Mouse (Mus musculus) MEL (cell line): ENCODE data around the gene Tsc22d4. TPM values are rescaled to one million over a fixed set of nuclear protein-coding genes. Genes with fewer than 3 reads are reported as not detected.
A peak's percentile ranks its signal among the peaks of the same experiment; 100 is the strongest.

Experiments
- DNase-seq: peaks from one replicate; pipeline ENCODE4 v3.0.0; 2011; ENCODE audit warnings: low read depth, low spot score
- H3K27ac ChIP-seq: 2 replicates; pipeline ENCODE4 v1.5.1; 2012; ENCODE audit warnings: low read depth, mild to moderate bottlenecking, control low read depth, low read length, moderate library complexity; ENCODE audit not compliant: control insufficient read depth
- H3K27me3 ChIP-seq, 2 experiments: fragments of 150-350 bp in 1 of 2; sonication (generic) in 1 of 2; 2 replicates each; pipeline ENCODE4 v1.6.1; 2012; ENCODE audit warnings: low read length in 2 of 2, mild to moderate bottlenecking in 2 of 2, improper control_type of control experiment in 1 of 2, moderate library complexity in 1 of 2; ENCODE audit not compliant: insufficient read depth in 2 of 2, control insufficient read depth in 1 of 2
- H3K36me3 ChIP-seq, 2 experiments: 2 replicates each; pipeline ENCODE4 v1.6.1; 2012 to 2014; ENCODE audit warnings: low read length in 2 of 2, improper control_type of control experiment in 1 of 2, inconsistent platforms in 1 of 2, mild to moderate bottlenecking in 1 of 2; ENCODE audit not compliant: insufficient read depth in 2 of 2, control insufficient read depth in 1 of 2
- H3K4me1 ChIP-seq, 2 experiments: fragments of 150-350 bp in 1 of 2; sonication (generic) in 1 of 2; 2 replicates each; pipeline ENCODE4 v1.6.1; 2012; ENCODE audit warnings: low read length in 2 of 2, improper control_type of control experiment in 1 of 2, mild to moderate bottlenecking in 1 of 2; ENCODE audit not compliant: insufficient read depth in 2 of 2, control insufficient read depth in 1 of 2
- H3K4me3 ChIP-seq, 2 experiments: fragments of 150-350 bp in 1 of 2; sonication (generic) in 1 of 2; 2 replicates each; pipeline ENCODE4 v1.5.1; 2012; ENCODE audit warnings: low read depth in 2 of 2, low read length in 2 of 2, mild to moderate bottlenecking in 2 of 2, moderate library complexity in 2 of 2, control low read depth in 1 of 2, improper control_type of control experiment in 1 of 2; ENCODE audit not compliant: control insufficient read depth in 1 of 2, insufficient read depth in 1 of 2
- H3K79me2 ChIP-seq: 2 replicates; pipeline ENCODE4 v1.6.1; 2012; ENCODE audit warnings: mild to moderate bottlenecking, low read length, moderate library complexity; ENCODE audit not compliant: control insufficient read depth, poor library complexity, insufficient read depth
- H3K9ac ChIP-seq: 2 replicates; pipeline ENCODE4 v1.6.1; 2012; ENCODE audit warnings: low read depth, mild to moderate bottlenecking, control low read depth, low read length, moderate library complexity; ENCODE audit not compliant: control insufficient read depth, poor library complexity, severe bottlenecking
- H3K9me3 ChIP-seq: fragments of 150-350 bp; sonication (generic); replicated peaks from 2 replicates; pipeline ENCODE4 v1.6.1; 2012; ENCODE audit warnings: mild to moderate bottlenecking, low read length, improper control_type of control experiment, moderate library complexity; ENCODE audit not compliant: insufficient read depth
- CHD1 ChIP-seq: IDR thresholded peaks from 2 replicates; pipeline ENCODE4 v1.6.1; 2012; ENCODE audit warnings: low read depth, mild to moderate bottlenecking, inconsistent platforms, low read length, improper control_type of control experiment
- CHD2 ChIP-seq: IDR thresholded peaks from 2 replicates; pipeline ENCODE4 v1.6.1; 2011; ENCODE audit warnings: low read length, improper control_type of control experiment
- CTCF ChIP-seq, 3 experiments: IDR thresholded peaks in 2 of 3; conservative IDR thresholded peaks in 1 of 3; 2 replicates each; pipeline ENCODE4 v1.5.1; 2011 to 2012; ENCODE audit warnings: low read length in 3 of 3, low read depth in 2 of 3, mild to moderate bottlenecking in 2 of 3, improper control_type of control experiment in 1 of 3, inconsistent platforms in 1 of 3, mixed read lengths in 1 of 3, moderate library complexity in 1 of 3; ENCODE audit not compliant: control insufficient read depth in 1 of 3, insufficient read depth in 1 of 3, poor library complexity in 1 of 3, severe bottlenecking in 1 of 3
- E2F4 ChIP-seq: IDR thresholded peaks from 2 replicates; pipeline ENCODE4 v1.6.1; 2011; ENCODE audit warnings: low read depth, low read length, improper control_type of control experiment, borderline replicate concordance
- ELF1 ChIP-seq: IDR thresholded peaks from 2 replicates; pipeline ENCODE4 v1.6.1; 2014; ENCODE audit warnings: low read depth, mild to moderate bottlenecking, inconsistent platforms, low read length, improper control_type of control experiment, moderate library complexity
- EP300 ChIP-seq, 2 experiments: IDR thresholded peaks; 2 replicates each; pipeline ENCODE4 v1.6.1; 2011; ENCODE audit warnings: improper control_type of control experiment in 2 of 2, low read length in 2 of 2, low read depth in 1 of 2, mild to moderate bottlenecking in 1 of 2
- GABPA ChIP-seq: IDR thresholded peaks from 2 replicates; pipeline ENCODE4 v1.6.1; 2012; ENCODE audit warnings: low read depth, mild to moderate bottlenecking, inconsistent platforms, low read length, improper control_type of control experiment, moderate library complexity
- GATA1 ChIP-seq: IDR thresholded peaks from 2 replicates; pipeline ENCODE4 v1.6.1; 2011; ENCODE audit warnings: low read depth, low read length, improper control_type of control experiment
- HCFC1 ChIP-seq: IDR thresholded peaks from 2 replicates; pipeline ENCODE4 v1.6.1; 2012; ENCODE audit warnings: low read depth, mild to moderate bottlenecking, inconsistent platforms, low read length, improper control_type of control experiment, moderate library complexity
- JUND ChIP-seq: IDR thresholded peaks from 2 replicates; pipeline ENCODE4 v1.6.1; 2011; ENCODE audit warnings: low read depth, mild to moderate bottlenecking, improper control_type of control experiment, low read length
- KAT2A ChIP-seq: conservative IDR thresholded peaks from 2 replicates; pipeline ENCODE4 v1.6.1; 2012; ENCODE audit warnings: low read depth, low read length, improper control_type of control experiment, inconsistent platforms
- MAFK ChIP-seq: IDR thresholded peaks from 2 replicates; pipeline ENCODE4 v1.6.1; 2011; ENCODE audit warnings: low read depth, mild to moderate bottlenecking, low read length, improper control_type of control experiment, borderline replicate concordance
- MAX ChIP-seq: IDR thresholded peaks from 2 replicates; pipeline ENCODE4 v1.6.1; 2011; ENCODE audit warnings: low read length, improper control_type of control experiment
- MEF2A ChIP-seq: IDR thresholded peaks from 2 replicates; pipeline ENCODE4 v1.6.1; 2014; ENCODE audit warnings: low read depth, mild to moderate bottlenecking, inconsistent platforms, low read length, improper control_type of control experiment; ENCODE audit not compliant: poor library complexity, insufficient replicate concordance, severe bottlenecking; ENCODE audit errors: extremely low read depth
- MXI1 ChIP-seq: IDR thresholded peaks from 2 replicates; pipeline ENCODE4 v1.6.1; 2011; ENCODE audit warnings: mild to moderate bottlenecking, low read depth, low read length, improper control_type of control experiment
- MYB ChIP-seq: IDR thresholded peaks from 2 replicates; pipeline ENCODE4 v1.6.1; 2011; ENCODE audit warnings: mild to moderate bottlenecking, low read depth, low read length, improper control_type of control experiment
- MYC ChIP-seq: IDR thresholded peaks from 2 replicates; pipeline ENCODE4 v1.6.1; 2011; ENCODE audit warnings: low read depth, mild to moderate bottlenecking, low read length, improper control_type of control experiment, moderate library complexity
- NELFE ChIP-seq: IDR thresholded peaks from 2 replicates; pipeline ENCODE4 v1.6.1; 2011; ENCODE audit warnings: low read depth, low read length, improper control_type of control experiment
- POLR2A ChIP-seq, 2 experiments: IDR thresholded peaks; 2 replicates each; pipeline ENCODE4 v1.6.1; 2011 to 2012; ENCODE audit warnings: low read length in 2 of 2, mild to moderate bottlenecking in 2 of 2, control low read depth in 1 of 2, improper control_type of control experiment in 1 of 2, low read depth in 1 of 2, moderate library complexity in 1 of 2; ENCODE audit not compliant: control insufficient read depth in 1 of 2, insufficient read depth in 1 of 2, poor library complexity in 1 of 2
- POLR2AphosphoS2 ChIP-seq: IDR thresholded peaks from 2 replicates; pipeline ENCODE4 v1.6.1; 2011; ENCODE audit warnings: low read length, improper control_type of control experiment
- POLR2AphosphoS5 ChIP-seq: IDR thresholded peaks from 2 replicates; pipeline ENCODE4 v1.6.1; 2012; ENCODE audit warnings: low read depth, borderline replicate concordance, mild to moderate bottlenecking, inconsistent platforms, low read length, moderate library complexity, mixed read lengths
- RAD21 ChIP-seq: IDR thresholded peaks from 2 replicates; pipeline ENCODE4 v1.6.1; 2011; ENCODE audit warnings: mild to moderate bottlenecking, low read depth, low read length, improper control_type of control experiment
- RCOR1 ChIP-seq: IDR thresholded peaks from 2 replicates; pipeline ENCODE4 v1.6.1; 2012; ENCODE audit warnings: low read depth, mild to moderate bottlenecking, inconsistent platforms, low read length, improper control_type of control experiment
- SIN3A ChIP-seq: IDR thresholded peaks from 2 replicates; pipeline ENCODE4 v1.6.1; 2012; ENCODE audit warnings: low read length, improper control_type of control experiment, inconsistent platforms
- SMC3 ChIP-seq: IDR thresholded peaks from 2 replicates; pipeline ENCODE4 v1.6.1; 2011; ENCODE audit warnings: low read depth, low read length, improper control_type of control experiment
- TAL1 ChIP-seq: IDR thresholded peaks from 2 replicates; pipeline ENCODE4 v1.6.1; 2012; ENCODE audit warnings: mild to moderate bottlenecking, inconsistent platforms, low read length, moderate library complexity, mixed read lengths
- TBP ChIP-seq: IDR thresholded peaks from 2 replicates; pipeline ENCODE4 v1.8.0; 2011; ENCODE audit warnings: low read depth, low read length, improper control_type of control experiment
- TCF12 ChIP-seq: IDR thresholded peaks from 2 replicates; pipeline ENCODE4 v1.6.1; 2014; ENCODE audit warnings: low read depth, mild to moderate bottlenecking, inconsistent platforms, low read length, improper control_type of control experiment, moderate library complexity
- UBTF ChIP-seq: IDR thresholded peaks from 2 replicates; pipeline ENCODE4 v1.6.1; 2012; ENCODE audit warnings: low read depth, mild to moderate bottlenecking, inconsistent platforms, low read length, improper control_type of control experiment, moderate library complexity, borderline replicate concordance; ENCODE audit not compliant: insufficient read depth
- USF1 ChIP-seq: IDR thresholded peaks from 2 replicates; pipeline ENCODE4 v1.6.1; 2014; ENCODE audit warnings: low read depth, mild to moderate bottlenecking, inconsistent platforms, low read length, improper control_type of control experiment, moderate library complexity
- USF2 ChIP-seq, 2 experiments: IDR thresholded peaks; 2 replicates each; pipeline ENCODE4 v1.6.1; 2011 to 2012; ENCODE audit warnings: improper control_type of control experiment in 2 of 2, low read length in 2 of 2, borderline replicate concordance in 1 of 2, inconsistent platforms in 1 of 2, low read depth in 1 of 2, mild to moderate bottlenecking in 1 of 2; ENCODE audit not compliant: insufficient read depth in 1 of 2
- ZC3H11A ChIP-seq: IDR thresholded peaks from 2 replicates; pipeline ENCODE4 v1.6.1; 2012; ENCODE audit warnings: low read depth, mild to moderate bottlenecking, inconsistent platforms, low read length, improper control_type of control experiment
- ZKSCAN1 ChIP-seq: IDR thresholded peaks from 2 replicates; pipeline ENCODE4 v1.6.1; 2012; ENCODE audit warnings: low read depth, mild to moderate bottlenecking, inconsistent platforms, low read length, improper control_type of control experiment, moderate library complexity
- ZMIZ1 ChIP-seq: IDR thresholded peaks from 2 replicates; pipeline ENCODE4 v1.6.1; 2012; ENCODE audit warnings: low read depth, mild to moderate bottlenecking, inconsistent platforms, low read length, improper control_type of control experiment, moderate library complexity
- ZNF384 ChIP-seq: IDR thresholded peaks from 2 replicates; pipeline ENCODE4 v1.6.1; 2012; ENCODE audit warnings: low read depth, mild to moderate bottlenecking, inconsistent platforms, low read length, improper control_type of control experiment
- polyA plus RNA-seq, 2 experiments: library from polyadenylated mRNA; stranded (reverse) in 1 of 2; unstranded in 1 of 2; fragments of >175 nt in 1 of 2; fragments of >200 nt in 1 of 2; gene quantifications; 2 replicates each; pipeline versions ENCODE4 v1.2.1 to v1.2.4; 2012; ENCODE audit warnings: low replicate concordance in 2 of 2, low read depth in 1 of 2; ENCODE audit not compliant: insufficient read length in 2 of 2, insufficient read depth in 1 of 2, missing spikeins in 1 of 2
- total RNA-seq: library from RNA; depleted of rRNA; stranded (reverse); fragments of 300-350 nt; gene quantifications from 2 replicates; pipeline ENCODE4 v1.2.3, GENCODE M21; 2012; rRNA removed

Tsc22d4 gene
- total RNA-seq (52.7 and 58.3 TPM in 2 replicates), polyA plus RNA-seq (100 to 1,000 TPM in 1 of 2 experiments, not detected in 1; 203 TPM)

- Histone ChIP-seq H3K9me3 (no peaks in the 10 kb centered on the region), H3K27me3 (no peaks in the 10 kb centered on the region), H3K79me2 (peaks cover 33% of the 10 kb centered on the region), H3K27ac (peak within 1 kb of the TSS; percentile 99), H3K4me3 (peak within 1 kb of the TSS; percentile 60 to 93), H3K9ac (peak within 1 kb of the TSS; percentile 96), H3K4me1 (peaks cover 3 to 23% of the 10 kb centered on the region in 2 experiments; a peak in 3 of 4 replicates), H3K36me3 (peaks cover 0 to 19% of the 10 kb centered on the region in 2 experiments; a peak in 2 of 4 replicates)
- DNase-seq, result peak; percentile 98
- TF ChIP-seq USF1 (peak; percentile 84), SIN3A (peak; percentile 89), GABPA (no peak), USF2 (IDR thresholded peaks at IDR 0.05; ENCODE audit: borderline replicate concordance in 1 of 2, insufficient read depth in 1 of 2, low read depth in 1 of 2, low read length in 2 of 2) (no peak), MAX (peak; percentile 89; the same call in 1 of the 2 replicates), HCFC1 (peak; percentile 71), ELF1 (peak; percentile 95), RCOR1 (peak; percentile 40; the same call in 1 of the 2 replicates), MEF2A (0 out of 2 replicates have a peak, but pooled peaks have one; percentile 11), MYC (peak; percentile 86), MXI1 (peak; percentile 94), UBTF (no peak), CHD2 (no peak), E2F4 (no peak), POLR2A (IDR thresholded peaks at IDR 0.05; ENCODE audit: control insufficient read depth in 1 of 2, insufficient read depth in 1 of 2, low read depth in 1 of 2, low read length in 2 of 2, poor library complexity in 1 of 2) (peak; percentile 49 to 87; a peak in 3 of 4 replicates), ZC3H11A (no peak), MAFK (no peak), MYB (no peak), POLR2AphosphoS2 (peak; percentile 82), GATA1 (no peak), ZKSCAN1 (no peak), RAD21 (no peak), NELFE (peak; percentile 82), TCF12 (peak; percentile 69), CHD1 (no peak), SMC3 (no peak), EP300 (IDR thresholded peaks at IDR 0.05; ENCODE audit: low read depth in 1 of 2, low read length in 2 of 2) (peak; percentile 41 to 82), CTCF (IDR thresholded peaks at IDR 0.05 in 2 of 3, conservative IDR thresholded peaks at IDR 0.05 in 1 of 3; ENCODE audit: control insufficient read depth in 1 of 3, insufficient read depth in 1 of 3, low read depth in 2 of 3, low read length in 3 of 3, poor library complexity in 1 of 3, severe bottlenecking in 1 of 3) (no peak), JUND (no peak), ZNF384 (peak; percentile 80), TAL1 (no peak), TBP (peak; percentile 3; the same call in 1 of the 2 replicates), ZMIZ1 (peak; percentile 82), KAT2A (no peak; the same call in 1 of the 2 replicates), POLR2AphosphoS5 (no peak)
Observed at GRCm38 (mm10) chr5:137745214-137746171, at the start of gene Tsc22d4. TSS of gene Tsc22d4 (plus strand) at chr5:137745730.
